Mouse (Mus musculus) hindbrain, embryonic 15.5 days (tissue): ENCODE results near the gene Txndc16. TPM values are rescaled to one million over a fixed set of nuclear protein-coding genes. Genes with fewer than 3 reads are reported as not detected.
A peak's percentile ranks its signal among the peaks of the same experiment; 100 is the strongest.

Experiments
- ATAC-seq: fragments of 200-750 bp; cut with Nextera tagmentation; 2 replicates; pipeline ENCODE4 v1.8.0; 2017; ENCODE audit warnings: low read depth, moderate number of reproducible peaks, moderate TSS enrichment; ENCODE audit not compliant: low FRiP score
- H3K27ac ChIP-seq: fragments of 300-500 bp; sonication (generic); replicated peaks from 2 replicates; pipeline ENCODE4 v1.5.1; 2015; ENCODE audit warnings: mild to moderate bottlenecking, inconsistent platforms
- H3K27me3 ChIP-seq: fragments of 300-500 bp; sonication (generic); 2 replicates; pipeline ENCODE4 v1.6.1; 2015; ENCODE audit warnings: control low read depth, inconsistent platforms
- H3K36me3 ChIP-seq: fragments of 300-500 bp; sonication (generic); 2 replicates; pipeline ENCODE4 v1.6.1; 2015; ENCODE audit warnings: control low read depth, inconsistent platforms
- H3K4me1 ChIP-seq: fragments of 300-500 bp; sonication (generic); replicated peaks from 2 replicates; pipeline ENCODE4 v1.6.1; 2015; ENCODE audit warnings: control low read depth, inconsistent platforms
- H3K4me2 ChIP-seq: fragments of 300-500 bp; sonication (generic); 2 replicates; pipeline ENCODE4 v1.6.1; 2015; ENCODE audit warnings: moderate library complexity, mild to moderate bottlenecking, inconsistent platforms
- H3K4me3 ChIP-seq: fragments of 300-500 bp; sonication (generic); 2 replicates; pipeline ENCODE4 v1.5.1; 2015; ENCODE audit warnings: mild to moderate bottlenecking, inconsistent platforms
- H3K9ac ChIP-seq: fragments of 300-500 bp; sonication (generic); 2 replicates; pipeline ENCODE4 v1.6.1; 2015; ENCODE audit warnings: inconsistent platforms
- H3K9me3 ChIP-seq: fragments of 300-500 bp; sonication (generic); 2 replicates; pipeline ENCODE4 v1.6.1; 2016; ENCODE audit warnings: control low read depth, inconsistent platforms
- WGBS: fragments of 180-500 bp; shearing (Covaris S2); methylation state at CpG from one replicate; pipeline ENCODE4 v1.1.7; 2015; 5-methylcytosine and 5-hydroxymethylcytosine counted together
- polyA plus RNA-seq: library from polyadenylated mRNA; unstranded; fragments of >200 nt; fragmentation: Nextera tagmentation; extraction: Ambion mirVana; gene quantifications from 2 replicates; pipeline ENCODE4 v1.2.1, GENCODE M21; 2015

Gene Txndc16
- 34.9 and 35.1 TPM in 2 replicates for polyA plus RNA-seq

- Histone ChIP-seq H3K4me2 (peak within 1 kb of the TSS; percentile 81), H3K36me3 (no peaks in the 10 kb centered on the region), H3K4me3 (peak within 1 kb of the TSS; percentile 83), H3K9me3 (no peaks in the 10 kb centered on the region), H3K27me3 (no peaks in the 10 kb centered on the region), H3K4me1 (peaks cover 28% of the 10 kb centered on the region), H3K9ac (peak within 1 kb of the TSS; percentile 93), H3K27ac (peak within 1 kb of the TSS; percentile 95)
- peak; percentile 23 for ATAC-seq
- WGBS: under 1% methylated on average over 59 of the region's 59 CpGs
Observed at GRCm38 (mm10) chr14:45220090-45220956, at the start of gene Txndc16. Gene Txndc16, minus strand, starts transcription at chr14:45220328.

GRCm38 (mm10) chr14:45263831-45264592, 43.9 kb upstream of the Txndc16 start:
- no peaks in the 10 kb centered on the region for H3K27me3 ChIP-seq
- no peaks in the 10 kb centered on the region for H3K4me1 ChIP-seq
- peaks cover 20% of the 10 kb centered on the region for H3K36me3 ChIP-seq
- H3K27ac ChIP-seq: no peak overlapping the region
- 80% methylated on average over 3 of the region's 3 CpGs for WGBS
- no peak overlapping the region for H3K4me3 ChIP-seq
- no peak overlapping the region for H3K4me2 ChIP-seq
- H3K9me3 ChIP-seq: no peaks in the 10 kb centered on the region; the same call in 1 of the 2 replicates
- no peak overlapping the region for H3K9ac ChIP-seq
- ATAC-seq: no peak

GRCm38 (mm10) chr14:45251548-45252076, 31.5 kb upstream of the Txndc16 start:
- Histone ChIP-seq H3K4me2 (no peak overlapping the region), H3K27ac (no peak overlapping the region), H3K36me3 (peaks cover 18% of the 10 kb centered on the region), H3K9ac (no peak overlapping the region), H3K27me3 (no peaks in the 10 kb centered on the region), H3K4me3 (no peak overlapping the region), H3K9me3 (no peaks in the 10 kb centered on the region), H3K4me1 (no peaks in the 10 kb centered on the region)
- WGBS: 87% methylated on average over 4 of the region's 4 CpGs
- no peak for ATAC-seq

DNA sequence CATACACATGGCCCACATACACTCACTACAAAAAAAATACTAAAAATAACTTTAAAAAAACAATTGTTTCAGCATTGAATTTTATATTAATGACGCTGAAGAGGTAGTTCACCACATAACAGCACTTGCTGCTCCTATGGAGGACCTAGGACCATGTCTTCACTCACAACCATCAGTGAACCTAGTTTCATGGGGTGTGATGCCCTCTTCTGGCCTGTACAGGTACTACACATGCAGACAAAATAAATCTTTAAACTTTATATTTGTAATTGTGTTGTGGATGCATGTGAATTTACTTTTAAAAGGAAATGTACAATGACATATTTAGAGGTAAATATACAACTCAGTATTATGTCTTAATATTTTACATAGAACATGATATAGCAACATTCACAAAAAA, 21.5 kb upstream of the Txndc16 start:
- Histone ChIP-seq H3K4me2 (no peak overlapping the region), H3K9me3 (no peaks in the 10 kb centered on the region), H3K36me3 (peaks cover 9% of the 10 kb centered on the region), H3K4me3 (no peak overlapping the region), H3K4me1 (no peaks in the 10 kb centered on the region), H3K27me3 (no peaks in the 10 kb centered on the region), H3K27ac (no peak overlapping the region), H3K9ac (no peak overlapping the region)
- ATAC-seq: no peak
- 53% methylated on average over 1 of the region's 1 CpGs for WGBS

- 0 out of 2 replicates have a peak, but pooled peaks cover 3% of the 10 kb centered on the region for H3K36me3 ChIP-seq
- H3K4me1 ChIP-seq: no peaks in the 10 kb centered on the region
- no peaks in the 10 kb centered on the region for H3K9me3 ChIP-seq
- H3K9ac ChIP-seq: no peak overlapping the region
- ATAC-seq: no peak
- H3K27me3 ChIP-seq: no peaks in the 10 kb centered on the region
- WGBS: 87% methylated on average over 2 of the region's 2 CpGs
- H3K4me3 ChIP-seq: no peak overlapping the region
- no peak overlapping the region for H3K4me2 ChIP-seq
- no peak overlapping the region for H3K27ac ChIP-seq
Observed at GRCm38 (mm10) chr14:45239042-45239441, 18.9 kb upstream of the Txndc16 start.

- 6% methylated on average over 11 of the region's 11 CpGs for WGBS
- Histone ChIP-seq H3K36me3 (no peaks in the 10 kb centered on the region), H3K9ac (peak overlapping the region; percentile 93), H3K27me3 (no peaks in the 10 kb centered on the region), H3K4me3 (peak overlapping the region; percentile 83), H3K27ac (peak overlapping the region; percentile 95), H3K4me1 (peaks cover 28% of the 10 kb centered on the region), H3K9me3 (no peaks in the 10 kb centered on the region), H3K4me2 (peak overlapping the region; percentile 65)
- 0 out of 2 replicates have a peak, but pooled peaks have one; percentile 1 for ATAC-seq
Observed at GRCm38 (mm10) chr14:45220957-45221630, 966 bp upstream of the Txndc16 start.

DNA sequence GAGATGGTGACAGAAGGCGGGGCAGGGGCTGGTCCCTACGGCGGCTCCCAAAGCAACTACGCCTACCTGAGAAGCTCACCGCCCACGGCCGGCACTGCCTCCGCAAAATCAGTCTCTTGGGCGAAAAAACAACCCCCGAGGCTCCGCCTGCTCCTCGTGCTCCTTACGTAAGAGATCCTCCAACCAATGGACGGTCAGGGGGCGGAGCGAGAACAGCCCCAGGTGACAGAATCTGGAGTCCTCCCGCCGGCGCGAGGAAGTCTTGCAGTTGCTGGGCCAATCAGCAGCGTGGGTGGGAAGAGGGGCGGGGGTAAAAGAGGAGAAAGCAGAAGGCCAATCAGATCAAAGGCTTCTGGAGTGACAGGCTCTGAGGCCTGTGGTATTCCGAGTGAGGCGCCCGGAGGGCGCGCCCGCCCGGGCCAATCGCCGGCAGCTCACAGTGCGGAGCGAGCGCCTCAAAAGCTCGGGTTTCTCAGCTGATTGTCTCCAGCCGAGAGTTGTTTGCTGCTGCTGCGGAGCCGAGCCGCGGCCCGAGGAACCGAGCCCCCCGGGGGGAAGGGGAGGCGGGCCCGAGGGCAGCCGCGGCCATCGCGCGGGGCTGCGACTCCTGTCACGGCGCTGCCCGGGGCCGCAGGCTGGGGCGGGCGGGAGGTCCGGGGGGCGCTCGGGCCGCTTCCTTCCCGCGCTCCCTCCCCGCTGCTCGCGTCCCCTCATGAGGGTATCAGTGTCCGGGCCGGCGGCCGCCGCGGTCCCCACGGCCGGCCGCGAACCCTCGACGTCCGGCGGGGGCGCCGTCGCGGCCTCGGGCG, 643 bp downstream of the Txndc16 start, which contains the start of gene Gpr137c:
TSS of gene Gpr137c (plus strand) at position 437 of the 809 bp plus-strand sequence.
- ATAC-seq: peak; percentile 99
- Histone ChIP-seq H3K27me3 (no peaks in the 10 kb centered on the region), H3K9me3 (no peaks in the 10 kb centered on the region), H3K27ac (peak within 1 kb of the TSS; percentile 95), H3K4me2 (peak within 1 kb of the TSS; percentile 81), H3K4me1 (peaks cover 28% of the 10 kb centered on the region), H3K4me3 (peak within 1 kb of the TSS; percentile 83), H3K9ac (peak within 1 kb of the TSS; percentile 93), H3K36me3 (no peaks in the 10 kb centered on the region)
- whole genome bisulfite sequencing: under 1% methylated on average over 82 of the region's 86 CpGs

DNA sequence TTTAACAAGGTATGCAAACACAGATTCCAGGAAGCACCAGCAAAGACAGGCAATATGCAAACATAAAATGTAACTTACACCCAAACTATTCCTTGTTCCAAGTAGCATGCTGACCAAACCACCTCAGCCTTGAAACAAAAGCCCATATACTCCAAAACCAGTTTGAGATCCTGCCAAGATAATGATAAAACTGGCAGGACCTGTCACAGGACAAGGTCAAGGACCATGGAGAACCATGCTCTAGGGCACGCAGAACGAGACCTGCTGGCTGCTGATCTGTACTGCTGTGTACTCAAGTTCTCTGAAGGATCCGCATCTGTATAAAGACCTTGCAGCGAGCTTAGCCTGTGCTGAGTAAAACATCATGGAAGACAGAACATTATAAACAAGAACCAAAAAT, 2.4 kb downstream of the Txndc16 start:
- Histone ChIP-seq H3K9ac (0 out of 2 replicates have a peak overlapping the region, but pooled peaks have one; percentile 68), H3K9me3 (no peaks in the 10 kb centered on the region), H3K27me3 (no peaks in the 10 kb centered on the region), H3K27ac (no peak overlapping the region), H3K4me2 (peak overlapping the region; percentile 81), H3K4me3 (peak overlapping the region; percentile 83), H3K4me1 (peaks cover 22% of the 10 kb centered on the region), H3K36me3 (no peaks in the 10 kb centered on the region)
- ATAC-seq: no peak
- WGBS: 88% methylated on average over 4 of the region's 4 CpGs

DNA sequence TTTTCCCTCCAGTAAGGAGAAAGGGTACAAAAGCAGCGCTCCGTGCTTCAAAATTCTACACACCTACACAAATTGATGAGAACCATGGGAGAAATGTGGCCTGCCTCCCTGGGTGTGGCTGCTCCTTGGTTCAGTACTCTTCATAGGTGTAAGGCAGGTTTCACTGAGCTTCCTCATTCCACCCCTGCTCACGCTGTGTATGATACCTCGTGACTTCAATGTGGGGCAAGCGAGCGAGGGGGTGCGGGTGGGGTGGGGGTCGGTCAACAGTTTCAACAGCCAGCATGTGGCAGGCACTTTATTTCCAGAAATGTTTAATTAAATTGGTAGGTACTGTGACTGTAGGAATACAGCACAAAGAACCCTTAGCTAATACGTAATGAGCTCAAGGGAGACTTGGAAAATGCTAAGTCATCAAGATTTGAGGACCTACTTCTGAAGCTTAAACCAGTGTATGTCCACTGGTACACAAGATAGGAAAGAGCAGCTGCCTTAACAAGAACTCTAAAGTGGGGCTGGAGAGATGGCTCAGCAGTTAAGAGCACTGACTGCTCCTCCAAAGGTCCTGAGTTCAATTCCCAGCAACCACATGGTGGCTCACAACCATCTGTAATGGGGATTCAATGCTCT, 3.3 kb downstream of the Txndc16 start:
- Histone ChIP-seq H3K9ac (no peak overlapping the region), H3K4me3 (no peak overlapping the region), H3K27ac (no peak overlapping the region), H3K9me3 (no peaks in the 10 kb centered on the region), H3K4me1 (peaks cover 17% of the 10 kb centered on the region), H3K4me2 (no peak overlapping the region), H3K27me3 (no peaks in the 10 kb centered on the region), H3K36me3 (no peaks in the 10 kb centered on the region)
- no peak for ATAC-seq
- 97% methylated on average over 9 of the region's 9 CpGs for WGBS

DNA sequence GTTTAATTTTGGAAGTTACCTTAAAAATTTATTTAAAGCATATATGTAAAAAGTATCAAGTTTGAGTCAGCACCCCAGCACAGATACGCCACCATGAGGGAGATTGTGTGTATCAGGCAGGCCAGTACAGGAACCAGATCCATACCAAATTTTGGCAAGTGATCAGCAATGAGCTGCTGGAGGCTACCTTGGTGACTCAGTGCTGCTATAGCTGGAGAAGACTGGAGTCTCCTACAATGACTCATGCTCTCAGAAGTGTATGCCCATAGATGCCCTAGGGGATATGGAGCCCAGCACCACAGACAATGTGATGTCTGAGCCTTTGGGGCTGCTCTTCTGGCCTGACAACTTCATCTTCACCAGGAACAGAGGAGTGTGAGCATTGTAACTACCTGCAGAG, 8.7 kb downstream of the Txndc16 start:
- H3K9me3 ChIP-seq: no peaks in the 10 kb centered on the region
- H3K27ac ChIP-seq: no peak overlapping the region
- H3K4me1 ChIP-seq: no peaks in the 10 kb centered on the region
- H3K4me3 ChIP-seq: no peak overlapping the region
- no peak overlapping the region for H3K9ac ChIP-seq
- no peak for ATAC-seq
- WGBS: 98% methylated on average over 1 of the region's 1 CpGs
- no peaks in the 10 kb centered on the region for H3K27me3 ChIP-seq
- H3K4me2 ChIP-seq: no peak overlapping the region
- peaks cover 20% of the 10 kb centered on the region for H3K36me3 ChIP-seq
